Mouse (Mus musculus): Measurements from ENCODE around the gene Mrpl10. TPM values are rescaled to one million over a fixed set of nuclear protein-coding genes. Genes with fewer than 3 reads are reported as not detected.
A peak's percentile ranks its signal among the peaks of the same experiment; 100 is the strongest.

Gene Mrpl10
- total and polyA plus RNA-seq, 3 experiments: 104 to 132 (median 119) TPM

DNA sequence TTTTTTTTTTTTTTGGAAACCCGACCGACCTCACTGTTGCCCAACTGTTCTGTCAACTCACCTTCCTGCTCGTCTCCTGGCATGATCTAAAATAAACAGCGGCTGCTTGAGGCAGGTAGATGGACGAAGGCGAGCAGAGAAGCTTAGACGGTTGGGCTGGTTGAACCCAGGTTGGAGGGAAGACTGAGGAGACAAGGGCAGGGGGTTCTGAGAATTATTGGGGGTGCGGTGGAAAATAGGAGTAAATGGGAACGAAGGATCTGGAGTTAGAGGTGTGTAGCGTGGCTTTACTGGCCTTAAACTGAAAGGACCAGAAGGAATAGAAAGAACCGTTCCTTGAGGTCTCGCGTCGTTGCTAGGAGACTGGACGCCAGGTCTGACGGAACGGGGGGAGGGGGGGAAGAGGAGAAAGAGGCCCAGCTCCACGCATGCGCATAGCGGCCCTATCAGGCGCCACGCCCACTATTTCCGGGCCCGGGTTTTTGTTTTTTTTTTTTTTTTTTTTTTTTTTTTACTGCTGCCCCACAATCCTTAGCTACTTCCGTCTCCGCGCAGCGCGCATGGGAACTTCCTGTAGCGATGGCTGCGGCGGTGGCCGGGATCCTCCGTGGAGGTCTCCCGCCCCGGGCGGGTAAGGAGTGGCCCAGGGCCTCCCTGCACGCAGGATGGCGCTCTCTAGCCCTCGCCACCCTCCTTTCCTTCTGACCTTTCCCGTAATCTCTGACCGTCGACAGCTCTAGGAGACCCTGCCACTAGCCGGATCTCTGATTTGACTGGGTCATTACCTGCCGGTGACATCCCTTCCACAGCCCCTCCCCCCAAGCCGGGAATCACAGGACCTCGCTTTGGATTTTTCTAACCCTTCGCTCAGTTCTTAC lies at the start of gene Mrpl10, which contains the start of gene Lrrc46 (continued):
- no peak for TF ChIP-seq RAD21 (IDR thresholded peaks at IDR 0.05; ENCODE audit: low read depth, low read length)

DNA sequence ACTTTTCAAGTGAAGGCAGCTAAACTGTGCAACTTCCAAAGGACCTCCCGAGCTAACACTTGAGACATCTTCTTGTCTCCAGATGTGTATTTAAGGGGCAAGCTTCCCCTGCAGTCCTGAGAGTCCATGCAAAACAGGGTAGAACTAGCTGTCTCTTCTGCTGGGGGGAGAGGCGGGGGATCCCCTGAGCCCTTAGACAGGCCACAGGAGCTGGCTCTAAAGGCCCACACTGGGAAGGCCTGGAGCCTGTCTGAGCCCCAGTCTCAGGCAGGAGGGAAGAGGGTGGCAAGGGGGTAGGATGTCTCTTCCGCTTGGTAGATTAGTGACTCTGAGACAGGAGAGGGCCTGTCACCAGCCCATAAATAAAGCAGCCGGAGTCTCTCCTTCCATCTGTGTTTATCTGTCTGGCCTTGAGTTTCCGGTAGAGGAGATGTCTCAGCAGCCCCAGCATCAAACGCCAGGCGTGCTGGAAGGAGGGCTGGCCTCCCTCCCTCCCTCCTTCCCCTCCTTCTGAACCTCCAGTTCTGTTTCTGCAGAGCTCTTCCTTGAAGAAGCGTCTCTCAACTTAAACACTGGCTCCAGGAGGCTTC lies 48.5 kb upstream of the Mrpl10 start:
- in situ Hi-C loops (cut with MboI; ENCODE audit: low pct_ligation_motif_present, low pct_unique_long_range_greater_than_20kb, low sequenced_read_pairs): no loop called here
- peaks cover 0 to 6% of the 10 kb centered on the region in 2 experiments for H3K36me3 ChIP-seq (replicated peaks in 1 of 2; ENCODE audit: control insufficient read depth in 1 of 2, insufficient read depth in 1 of 2, low read length in 1 of 2)
- H3K4me2 ChIP-seq (ENCODE audit: insufficient read depth, low read depth, poor library complexity, severe bottlenecking): peak overlapping the region; percentile 63
- dilution Hi-C loops (cut with MboI; ENCODE audit: extremely low pct_ligation_motif_present, extremely low pct_unique_long_range_greater_than_20kb, low sequenced_read_pairs): no loop called here
- DNase-seq (ENCODE audit: extremely low read depth): peak; percentile 86
- no peaks in the 10 kb centered on the region for H3K79me2 ChIP-seq (replicated peaks; ENCODE audit: control insufficient read depth, extremely low read depth, insufficient read depth, poor library complexity, severe bottlenecking)
- no peaks in the 10 kb centered on the region for H3K27me3 ChIP-seq (replicated peaks)
- H3K4me3 ChIP-seq (replicated peaks in 1 of 3; ENCODE audit: low read depth in 2 of 3, low read length in 2 of 3, poor library complexity in 1 of 3): peak overlapping the region in 1 of 3 experiments; percentile 14
- no peaks in the 10 kb centered on the region for H3K9me3 ChIP-seq (replicated peaks; ENCODE audit: low read length)
- peak overlapping the region; percentile 88 for H3K27ac ChIP-seq (ENCODE audit: insufficient read depth, low read depth)
- peaks cover 49 to 86% of the 10 kb centered on the region in 2 experiments for H3K4me1 ChIP-seq (ENCODE audit: control insufficient read depth in 1 of 2, insufficient read depth in 2 of 2)
- H3K9ac ChIP-seq (ENCODE audit: insufficient read depth, low read depth): peak overlapping the region; percentile 22
- TF ChIP-seq NELFE (IDR thresholded peaks at IDR 0.05; ENCODE audit: low read depth, low read length) (0 out of 2 replicates have a peak, but pooled peaks have one; percentile 46), MAX (IDR thresholded peaks at IDR 0.05; ENCODE audit: low read length) (peak; percentile 54; the same call in 1 of the 2 replicates), MEF2A (IDR thresholded peaks at IDR 0.05; ENCODE audit: borderline replicate concordance, low read depth, low read length) (peak; percentile 62; the same call in 1 of the 2 replicates), CHD2 (IDR thresholded peaks at IDR 0.05; ENCODE audit: low read length) (0 out of 2 replicates have a peak, but pooled peaks have one; percentile 17), E2F4 (IDR thresholded peaks at IDR 0.05; ENCODE audit: insufficient replicate concordance, low read depth, low read length) (no peak), CTCF (conservative IDR thresholded peaks at IDR 0.05 in 1 of 2, IDR thresholded peaks at IDR 0.05 in 1 of 2; ENCODE audit: low read depth in 2 of 2, low read length in 2 of 2) (no peak), MXI1 (IDR thresholded peaks at IDR 0.05; ENCODE audit: low read depth, low read length) (peak; percentile 59; the same call in 1 of the 2 replicates), ELF1 (IDR thresholded peaks at IDR 0.05; ENCODE audit: low read depth, low read length) (peak; percentile 51; the same call in 1 of the 2 replicates), POLR2AphosphoS2 (IDR thresholded peaks at IDR 0.05; ENCODE audit: low read depth, low read length) (no peak), RAD21 (IDR thresholded peaks at IDR 0.05; ENCODE audit: low read depth, low read length) (no peak; the same call in 1 of the 2 replicates), KAT2A (IDR thresholded peaks at IDR 0.05; ENCODE audit: insufficient replicate concordance, low read length) (no peak), GABPA (IDR thresholded peaks at IDR 0.05; ENCODE audit: insufficient replicate concordance, low read depth, low read length) (no peak), POLR2A (IDR thresholded peaks at IDR 0.05; ENCODE audit: low read depth, low read length) (peak; percentile 69), TCF12 (IDR thresholded peaks at IDR 0.05; ENCODE audit: low read depth, low read length) (peak; percentile 70; the same call in 1 of the 2 replicates), UBTF (IDR thresholded peaks at IDR 0.05; ENCODE audit: low read depth, low read length) (peak; percentile 88), TBP (conservative IDR thresholded peaks at IDR 0.05; ENCODE audit: low read depth, low read length) (peak; percentile 94), EP300 (IDR thresholded peaks at IDR 0.05; ENCODE audit: low read length) (peak; percentile 61; the same call in 1 of the 2 replicates), RCOR1 (conservative IDR thresholded peaks at IDR 0.05; ENCODE audit: low read depth, low read length) (no peak), ETS1 (conservative IDR thresholded peaks at IDR 0.05; ENCODE audit: low read depth, low read length) (peak; percentile 74), ZKSCAN1 (IDR thresholded peaks at IDR 0.05; ENCODE audit: borderline replicate concordance, low read depth, low read length) (no peak), ZNF384 (IDR thresholded peaks at IDR 0.05; ENCODE audit: low read depth, low read length) (no peak), USF1 (IDR thresholded peaks at IDR 0.05; ENCODE audit: low read depth, low read length) (no peak), MYC (IDR thresholded peaks at IDR 0.05; ENCODE audit: low read depth, low read length) (peak; percentile 48), MAZ (IDR thresholded peaks at IDR 0.05; ENCODE audit: low read depth, low read length) (peak; percentile 89), BHLHE40 (IDR thresholded peaks at IDR 0.05; ENCODE audit: low read depth, low read length) (peak; percentile 71), SMC3 (IDR thresholded peaks at IDR 0.05; ENCODE audit: low read depth, low read length) (no peak), ZMIZ1 (IDR thresholded peaks at IDR 0.05; ENCODE audit: low read depth, low read length) (no peak; the same call in 1 of the 2 replicates), MAFK (IDR thresholded peaks at IDR 0.05; ENCODE audit: insufficient replicate concordance, low read length) (peak; percentile 21; the same call in 1 of the 2 replicates), HCFC1 (IDR thresholded peaks at IDR 0.05; ENCODE audit: low read depth, low read length) (peak; percentile 35), JUN (IDR thresholded peaks at IDR 0.05; ENCODE audit: insufficient read depth, low read depth, low read length) (no peak), NRF1 (IDR thresholded peaks at IDR 0.05; ENCODE audit: low read depth, low read length) (no peak), ZC3H11A (IDR thresholded peaks at IDR 0.05; ENCODE audit: low read depth, low read length) (no peak), PAX5 (IDR thresholded peaks at IDR 0.05; ENCODE audit: low read length) (no peak), USF2 (conservative IDR thresholded peaks at IDR 0.05; ENCODE audit: low read depth, low read length) (0 out of 2 replicates have a peak, but pooled peaks have one; percentile 5)
